Mouse (Mus musculus) heart, postnatal 0 days (tissue): ENCODE data around the gene Nmbr.

Experiments used
- CTCF ChIP-seq: IDR thresholded peaks from 2 replicates; pipeline ENCODE4 v1.5.1; 2016; ENCODE audit warnings: antibody characterized with exemption, control low read depth, low read depth
- EP300 ChIP-seq: IDR thresholded peaks from 2 replicates; pipeline ENCODE4 v1.6.1; 2016; ENCODE audit warnings: antibody characterized with exemption, low read depth

GRCm38 (mm10) chr10:14666147-14666546, 39.2 kb upstream of the Nmbr start:
- no peak for TF ChIP-seq CTCF
- TF ChIP-seq EP300 = no peak
